Mouse (Mus musculus) intestine, embryonic 15.5 days (tissue): ENCODE measurements around the gene Ercc8. TPM values are rescaled to one million over a fixed set of nuclear protein-coding genes. Genes with fewer than 3 reads are reported as not detected.

ENCODE experiments used
- ATAC-seq: fragments of 200-750 bp; cut with Nextera tagmentation; 2 replicates; pipeline ENCODE4 v1.8.0; 2017; ENCODE audit warnings: moderate TSS enrichment, moderate library complexity
- H3K27ac ChIP-seq: fragments of 300-500 bp; sonication (generic); 2 replicates; pipeline ENCODE4 v1.5.1; 2015; ENCODE audit warnings: mild to moderate bottlenecking, inconsistent platforms
- H3K27me3 ChIP-seq: fragments of 300-500 bp; sonication (generic); replicated peaks from 2 replicates; pipeline ENCODE4 v1.6.1; 2015; ENCODE audit warnings: inconsistent platforms
- H3K36me3 ChIP-seq: fragments of 300-500 bp; sonication (generic); 2 replicates; pipeline ENCODE4 v1.6.1; 2015; ENCODE audit warnings: inconsistent platforms
- H3K4me1 ChIP-seq: fragments of 300-500 bp; sonication (generic); replicated peaks from 2 replicates; pipeline ENCODE4 v1.6.1; 2015; ENCODE audit warnings: inconsistent platforms
- H3K4me2 ChIP-seq: fragments of 300-500 bp; sonication (generic); replicated peaks from 2 replicates; pipeline ENCODE4 v1.6.1; 2015; ENCODE audit warnings: mild to moderate bottlenecking, inconsistent platforms
- H3K4me3 ChIP-seq: fragments of 300-500 bp; sonication (generic); replicated peaks from 2 replicates; pipeline ENCODE4 v1.5.1; 2015; ENCODE audit warnings: inconsistent platforms
- H3K9ac ChIP-seq: fragments of 300-500 bp; sonication (generic); 2 replicates; pipeline ENCODE4 v1.6.1; 2015; ENCODE audit warnings: inconsistent platforms
- H3K9me3 ChIP-seq: fragments of 300-500 bp; sonication (generic); 2 replicates; pipeline ENCODE4 v1.6.1; 2016; ENCODE audit warnings: inconsistent platforms
- WGBS: fragments of 180-500 bp; shearing (Covaris S2); methylation state at CpG from one replicate; pipeline ENCODE4 v1.1.7; 2015; 5-methylcytosine and 5-hydroxymethylcytosine counted together
- polyA plus RNA-seq: library from polyadenylated mRNA; unstranded; fragments of >200 nt; fragmentation: Nextera tagmentation; extraction: Ambion mirVana; gene quantifications from 2 replicates; pipeline ENCODE4 v1.2.1, GENCODE M21; 2015

Ercc8 gene
- polyA plus RNA-seq, 1 experiment from 2014 or later = 13.5 TPM

DNA sequence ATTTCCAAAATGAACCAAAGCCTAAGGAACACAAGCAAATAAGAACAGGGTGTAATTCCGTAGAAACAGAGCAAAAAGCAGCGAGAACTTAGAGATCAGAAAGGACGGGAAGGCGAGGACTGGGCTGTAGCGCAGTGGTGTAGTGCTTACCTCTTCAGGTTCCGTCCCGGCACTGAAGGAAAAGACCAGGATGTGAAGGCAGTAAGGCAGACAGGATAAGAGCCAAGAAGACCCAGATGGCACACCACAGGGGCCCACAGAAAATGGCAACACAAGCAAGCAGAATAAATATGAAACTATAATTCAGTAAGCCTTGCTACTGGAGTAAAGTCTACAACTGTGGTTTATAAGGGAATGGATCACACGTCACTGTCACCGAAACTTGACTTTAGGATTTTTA is 5.4 kb downstream of the Ercc8 start:
- Histone ChIP-seq H3K4me2 (no peak overlapping the region), H3K4me3 (no peak overlapping the region), H3K36me3 (0 out of 2 replicates have a peak, but pooled peaks cover 5% of the 10 kb centered on the region), H3K27me3 (no peaks in the 10 kb centered on the region), H3K9me3 (no peaks in the 10 kb centered on the region), H3K4me1 (peaks cover 5% of the 10 kb centered on the region; the same call in 1 of the 2 replicates), H3K27ac (no peak overlapping the region), H3K9ac (no peak overlapping the region)
- no peak for ATAC-seq
- WGBS = 96% methylated on average over 9 of the region's 9 CpGs

DNA sequence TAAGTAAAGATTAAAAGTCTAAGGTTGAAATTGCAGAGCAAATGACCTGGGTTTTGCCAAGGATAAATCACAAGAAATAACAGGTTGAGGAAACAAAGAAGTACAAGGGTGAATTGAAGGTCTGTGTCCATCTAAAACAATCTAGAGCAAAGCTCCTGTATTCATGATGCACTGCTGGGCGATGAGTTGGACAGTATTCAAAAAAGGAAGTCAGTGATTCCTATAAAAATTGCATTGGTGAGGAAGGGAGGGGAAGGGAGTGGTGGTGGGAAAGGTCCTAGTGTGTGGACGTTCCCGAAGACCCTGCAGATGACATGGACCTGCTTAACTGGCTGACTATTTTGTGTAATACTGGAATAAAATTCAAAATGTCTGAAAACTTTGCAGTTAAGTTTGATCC is 6.1 kb downstream of the Ercc8 start:
- ATAC-seq = no peak
- Histone ChIP-seq H3K9ac (no peak overlapping the region), H3K27me3 (no peaks in the 10 kb centered on the region), H3K4me3 (no peak overlapping the region), H3K27ac (no peak overlapping the region), H3K4me2 (no peak overlapping the region), H3K4me1 (peaks cover 3% of the 10 kb centered on the region; the same call in 1 of the 2 replicates), H3K9me3 (no peaks in the 10 kb centered on the region), H3K36me3 (0 out of 2 replicates have a peak, but pooled peaks cover 5% of the 10 kb centered on the region)
- 87% methylated on average over 3 of the region's 3 CpGs for WGBS

DNA sequence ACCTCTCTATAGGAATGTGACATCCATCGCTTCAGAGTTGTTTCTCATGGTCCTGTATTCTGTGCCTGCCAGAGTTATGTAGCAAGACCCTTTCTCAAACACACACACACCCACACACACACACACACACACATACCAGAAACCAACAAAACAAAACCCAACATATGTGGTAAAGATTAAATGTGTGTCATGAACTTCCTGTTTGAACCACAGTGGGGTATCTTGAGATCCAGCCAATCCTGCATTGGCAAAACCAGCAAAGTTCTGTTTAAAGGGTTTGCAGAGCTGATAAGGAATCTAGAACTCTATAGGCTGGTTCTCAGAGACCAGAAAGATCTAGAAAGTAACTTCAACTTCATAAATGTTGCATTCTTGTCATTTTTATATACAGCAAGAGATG is 11.5 kb downstream of the Ercc8 start:
- 94% methylated on average over 1 of the region's 1 CpGs for WGBS
- Histone ChIP-seq H3K4me2 (no peak overlapping the region), H3K9ac (no peak overlapping the region), H3K9me3 (no peaks in the 10 kb centered on the region), H3K4me1 (no peaks in the 10 kb centered on the region), H3K4me3 (no peak overlapping the region), H3K36me3 (0 out of 2 replicates have a peak, but pooled peaks cover 7% of the 10 kb centered on the region), H3K27me3 (no peaks in the 10 kb centered on the region), H3K27ac (no peak overlapping the region)
- ATAC-seq = no peak

DNA sequence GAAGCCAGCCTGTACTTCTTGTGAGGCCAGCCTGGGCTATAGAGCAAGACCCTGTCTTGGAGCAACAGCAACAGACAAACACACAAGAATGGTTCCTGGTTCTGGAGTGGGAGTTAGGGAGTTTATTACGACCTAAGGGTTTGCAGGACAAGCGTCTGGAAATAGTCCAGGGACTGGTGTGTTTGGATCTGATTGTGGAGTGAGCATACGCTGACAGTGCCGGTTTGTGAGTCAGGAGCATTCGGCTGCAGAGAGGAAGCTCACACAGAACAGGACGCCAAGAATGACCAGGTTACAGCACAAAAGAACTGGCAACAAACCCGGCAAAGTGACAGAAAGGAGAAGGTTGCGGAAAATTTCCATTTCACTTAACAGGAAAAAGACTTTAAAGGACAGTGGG is 12.0 kb downstream of the Ercc8 start:
- no peak overlapping the region for H3K27ac ChIP-seq
- H3K4me3 ChIP-seq = no peak overlapping the region
- H3K36me3 ChIP-seq = 0 out of 2 replicates have a peak, but pooled peaks cover 7% of the 10 kb centered on the region
- H3K4me1 ChIP-seq = no peaks in the 10 kb centered on the region
- no peaks in the 10 kb centered on the region for H3K27me3 ChIP-seq
- no peak for ATAC-seq
- H3K9me3 ChIP-seq = no peaks in the 10 kb centered on the region
- 89% methylated on average over 8 of the region's 8 CpGs for WGBS
- H3K4me2 ChIP-seq = no peak overlapping the region
- H3K9ac ChIP-seq = no peak overlapping the region

DNA sequence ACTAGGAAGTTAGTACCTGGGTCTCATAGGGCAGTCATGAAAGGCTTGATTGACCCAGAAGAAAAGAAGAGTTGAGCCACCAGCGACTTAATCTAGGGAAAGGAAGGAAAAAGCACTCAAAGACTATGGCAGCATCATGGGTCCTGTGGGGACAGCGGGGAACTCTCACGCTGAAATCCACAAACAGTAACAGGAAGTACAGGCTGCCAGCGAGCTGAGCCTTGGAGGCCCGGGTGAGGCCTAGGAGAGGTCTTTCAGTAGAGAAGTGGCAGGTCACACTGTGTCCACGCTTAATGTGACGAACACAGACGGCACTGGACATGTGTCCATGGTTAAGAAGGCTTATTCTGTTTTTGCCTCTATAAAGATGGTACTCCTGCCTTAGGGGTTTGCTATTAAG is 21.1 kb downstream of the Ercc8 start:
- no peak overlapping the region for H3K27ac ChIP-seq
- no peaks in the 10 kb centered on the region for H3K27me3 ChIP-seq
- H3K4me3 ChIP-seq = no peak overlapping the region
- WGBS = 87% methylated on average over 8 of the region's 8 CpGs
- no peaks in the 10 kb centered on the region for H3K9me3 ChIP-seq
- no peaks in the 10 kb centered on the region for H3K4me1 ChIP-seq
- 0 out of 2 replicates have a peak, but pooled peaks cover 8% of the 10 kb centered on the region for H3K36me3 ChIP-seq
- H3K4me2 ChIP-seq = no peak overlapping the region
- no peak for ATAC-seq
- H3K9ac ChIP-seq = no peak overlapping the region

DNA sequence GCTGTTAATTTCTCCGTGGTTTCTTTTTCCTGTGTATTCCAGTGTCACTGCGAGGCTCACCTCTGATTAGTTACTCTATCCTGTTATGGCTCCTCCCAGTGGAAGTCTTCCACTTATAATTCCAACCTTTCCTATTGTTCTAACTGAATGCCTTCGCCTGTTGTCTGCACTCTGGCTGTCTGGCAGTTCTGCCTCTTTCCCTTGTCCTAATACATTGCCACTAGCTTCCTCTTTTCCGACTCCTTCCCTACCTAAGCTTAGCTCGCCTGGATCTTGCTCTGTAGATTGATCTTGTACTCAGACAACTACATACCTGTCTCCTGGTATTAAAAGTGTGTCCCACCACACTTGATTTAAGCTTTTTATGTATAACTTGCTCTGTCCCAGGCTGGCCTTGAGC is 22.3 kb downstream of the Ercc8 start:
- 79% methylated on average over 5 of the region's 5 CpGs for WGBS
- no peak overlapping the region for H3K4me3 ChIP-seq
- no peak overlapping the region for H3K4me2 ChIP-seq
- H3K27ac ChIP-seq = no peak overlapping the region
- H3K27me3 ChIP-seq = no peaks in the 10 kb centered on the region
- no peaks in the 10 kb centered on the region for H3K9me3 ChIP-seq
- no peak overlapping the region for H3K9ac ChIP-seq
- ATAC-seq = no peak
- 0 out of 2 replicates have a peak, but pooled peaks cover 10% of the 10 kb centered on the region for H3K36me3 ChIP-seq
- no peaks in the 10 kb centered on the region for H3K4me1 ChIP-seq

DNA sequence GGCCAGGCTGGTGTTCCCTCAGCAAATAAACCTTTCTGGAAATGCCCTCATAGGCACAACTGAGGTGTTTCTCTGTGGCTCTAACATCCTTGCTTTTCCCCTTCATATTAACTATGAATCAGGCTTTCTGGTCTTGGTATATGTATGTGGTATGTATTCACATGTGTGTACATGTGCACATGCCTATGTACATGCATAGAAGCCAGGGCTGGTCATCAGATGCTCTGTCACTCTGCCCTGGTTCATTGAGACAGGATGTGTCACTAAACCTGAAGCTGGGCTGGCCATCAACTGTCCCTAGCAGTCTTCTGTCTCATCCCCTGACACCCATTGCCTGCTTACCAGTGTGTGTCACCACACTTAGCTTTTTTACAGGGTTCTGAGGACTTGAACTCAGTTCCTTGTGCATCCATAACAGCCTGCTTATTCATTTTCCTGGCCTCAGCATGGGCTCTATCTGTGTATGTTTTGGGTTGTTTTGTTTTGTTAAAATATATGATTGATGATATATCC is 26.3 kb downstream of the Ercc8 start:
- no peak overlapping the region for H3K4me2 ChIP-seq
- H3K9me3 ChIP-seq = no peaks in the 10 kb centered on the region
- H3K4me3 ChIP-seq = no peak overlapping the region
- H3K4me1 ChIP-seq = no peaks in the 10 kb centered on the region
- no peak overlapping the region for H3K9ac ChIP-seq
- ATAC-seq = no peak
- no peaks in the 10 kb centered on the region for H3K27me3 ChIP-seq
- H3K36me3 ChIP-seq = 0 out of 2 replicates have a peak, but pooled peaks cover 9% of the 10 kb centered on the region
- no peak overlapping the region for H3K27ac ChIP-seq

DNA sequence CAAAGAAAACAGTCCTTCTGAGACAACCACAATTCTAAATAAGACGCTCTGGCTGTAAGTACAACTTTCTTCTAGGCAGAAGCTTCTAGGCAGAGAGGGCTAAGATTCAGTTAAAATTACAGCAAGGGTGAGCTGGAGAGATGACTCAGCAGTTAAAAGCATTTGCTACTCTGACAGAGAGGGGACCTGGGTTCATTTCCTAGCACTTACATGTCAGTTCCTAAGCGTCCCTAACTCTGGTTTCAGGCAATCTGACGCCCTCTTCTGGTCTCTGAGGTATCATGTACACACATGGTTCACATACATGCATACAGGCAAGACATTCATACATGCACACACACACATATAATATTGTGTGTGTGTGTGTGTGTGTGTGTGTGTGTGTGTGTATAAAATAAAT is 27.0 kb downstream of the Ercc8 start:
- H3K36me3 ChIP-seq = 0 out of 2 replicates have a peak, but pooled peaks cover 9% of the 10 kb centered on the region
- no peaks in the 10 kb centered on the region for H3K9me3 ChIP-seq
- H3K27ac ChIP-seq = no peak overlapping the region
- 91% methylated on average over 3 of the region's 3 CpGs for WGBS
- ATAC-seq = no peak
- no peak overlapping the region for H3K9ac ChIP-seq
- H3K4me3 ChIP-seq = no peak overlapping the region
- H3K4me2 ChIP-seq = no peak overlapping the region
- H3K4me1 ChIP-seq = no peaks in the 10 kb centered on the region
- no peaks in the 10 kb centered on the region for H3K27me3 ChIP-seq

DNA sequence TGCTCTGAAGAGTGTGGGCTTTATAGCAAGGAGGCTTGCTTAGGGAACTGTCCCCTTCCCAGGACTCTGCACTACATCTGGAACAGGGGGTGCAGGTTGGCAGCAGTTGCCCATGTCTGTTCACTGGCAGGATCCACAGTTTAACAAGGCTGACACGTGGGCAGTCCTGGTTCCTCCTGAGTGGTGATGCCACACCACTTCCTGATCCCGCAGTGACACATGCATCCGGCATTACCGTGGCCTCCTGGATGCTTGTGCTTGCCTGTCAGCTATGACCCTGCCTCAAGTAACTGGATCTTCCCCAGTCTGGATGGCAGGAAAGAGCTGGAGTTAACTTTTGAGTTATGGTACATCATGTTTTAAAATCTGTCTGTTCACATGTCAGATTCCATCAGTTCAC is 29.5 kb downstream of the Ercc8 start:
- ATAC-seq = no peak

DNA sequence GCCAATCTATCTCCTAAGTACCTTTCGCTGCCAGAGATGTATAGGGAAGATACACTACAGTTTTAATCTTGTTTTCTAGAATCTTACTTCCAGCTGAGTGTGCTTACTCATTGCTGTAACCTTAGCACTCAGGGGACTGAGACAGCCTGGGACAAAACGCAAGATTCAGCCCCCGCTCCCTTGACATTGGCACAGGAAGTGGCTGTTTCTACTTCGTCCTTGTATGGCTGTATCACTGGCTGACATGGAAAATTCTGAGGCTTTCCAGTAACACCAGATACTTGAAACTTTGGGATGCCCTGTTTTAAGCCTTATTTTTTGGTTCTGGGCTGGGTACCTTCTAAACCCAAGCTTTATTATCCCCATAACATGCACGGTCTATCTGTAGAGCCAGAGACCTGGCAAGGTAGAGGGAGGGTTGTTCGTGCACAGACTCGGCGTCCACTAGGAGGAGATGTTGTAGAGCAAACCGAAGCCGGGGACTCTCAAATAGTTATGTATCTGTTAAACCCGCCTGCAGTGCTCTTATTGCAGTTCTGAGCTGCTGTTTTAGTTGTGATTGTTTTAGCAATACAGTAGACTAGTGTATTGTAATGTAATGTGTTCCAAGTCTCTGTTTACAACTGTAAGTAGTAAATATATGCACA is 32.7 kb downstream of the Ercc8 start:
- Histone ChIP-seq H3K36me3 (0 out of 2 replicates have a peak, but pooled peaks cover 4% of the 10 kb centered on the region), H3K27ac (no peak overlapping the region), H3K9ac (no peak overlapping the region), H3K4me3 (no peak overlapping the region), H3K4me1 (no peaks in the 10 kb centered on the region), H3K9me3 (no peaks in the 10 kb centered on the region), H3K27me3 (no peaks in the 10 kb centered on the region), H3K4me2 (no peak overlapping the region)
- WGBS = 49% methylated on average over 11 of the region's 11 CpGs
- peak; percentile 66 for ATAC-seq

More for the DNA sequence above, 29.5 kb downstream of the Ercc8 start:
- H3K27me3 ChIP-seq = no peaks in the 10 kb centered on the region
- H3K9ac ChIP-seq = no peak overlapping the region
- no peak overlapping the region for H3K4me2 ChIP-seq
- H3K36me3 ChIP-seq = 0 out of 2 replicates have a peak, but pooled peaks cover 9% of the 10 kb centered on the region
- H3K9me3 ChIP-seq = no peaks in the 10 kb centered on the region
- no peaks in the 10 kb centered on the region for H3K4me1 ChIP-seq
- 92% methylated on average over 4 of the region's 4 CpGs for WGBS
- H3K27ac ChIP-seq = no peak overlapping the region
- no peak overlapping the region for H3K4me3 ChIP-seq

DNA sequence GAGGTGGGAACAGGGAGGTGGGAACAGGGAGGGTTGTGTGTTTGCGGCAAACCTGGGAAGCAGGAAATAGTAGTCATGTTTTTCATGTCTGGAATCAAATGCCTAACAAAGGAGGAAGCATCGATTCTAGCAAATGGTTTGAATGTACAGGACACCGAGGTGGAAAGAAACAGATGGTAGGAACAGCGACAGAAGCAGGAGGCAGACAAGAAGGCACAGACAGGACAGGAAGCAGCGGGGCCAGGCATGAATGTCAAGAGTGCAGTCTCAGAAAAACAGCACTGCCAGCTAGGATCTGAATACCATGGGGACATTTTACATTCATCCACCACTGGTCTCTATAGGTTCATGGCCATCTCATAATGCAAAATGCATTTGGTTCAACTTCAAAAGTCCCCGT is 36.9 kb downstream of the Ercc8 start:
- Histone ChIP-seq H3K27ac (no peak overlapping the region), H3K27me3 (no peaks in the 10 kb centered on the region), H3K4me1 (no peaks in the 10 kb centered on the region), H3K36me3 (0 out of 2 replicates have a peak, but pooled peaks cover 4% of the 10 kb centered on the region), H3K4me3 (no peak overlapping the region), H3K4me2 (no peak overlapping the region), H3K9ac (no peak overlapping the region), H3K9me3 (no peaks in the 10 kb centered on the region)
- WGBS = 84% methylated on average over 6 of the region's 6 CpGs
- ATAC-seq = no peak

DNA sequence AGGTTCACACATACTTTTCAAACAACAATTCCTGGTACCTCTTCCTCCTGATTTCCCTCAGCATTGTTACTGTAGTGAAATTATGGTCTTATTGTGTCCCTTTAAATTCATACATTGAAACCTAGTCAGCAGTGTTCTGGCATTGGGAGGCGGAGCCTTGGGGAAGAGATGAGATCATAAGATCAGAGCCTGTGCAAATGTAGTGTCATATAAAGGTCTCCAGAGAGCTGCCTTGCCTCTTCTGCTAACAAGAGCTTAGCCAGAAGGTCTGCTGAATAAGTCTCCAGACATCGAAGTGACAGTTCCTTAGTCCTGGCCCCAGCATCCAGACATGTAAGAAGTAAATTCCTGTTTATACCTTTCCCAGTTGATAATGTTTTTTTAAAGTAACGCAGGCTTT is 46.3 kb downstream of the Ercc8 start:
- no peak overlapping the region for H3K9ac ChIP-seq
- no peak overlapping the region for H3K4me3 ChIP-seq
- ATAC-seq = 0 out of 2 replicates have a peak, but pooled peaks have one; percentile 20
- H3K27me3 ChIP-seq = no peaks in the 10 kb centered on the region
- WGBS = 73% methylated on average over 3 of the region's 3 CpGs
- H3K4me1 ChIP-seq = no peaks in the 10 kb centered on the region
- H3K9me3 ChIP-seq = no peaks in the 10 kb centered on the region
- H3K4me2 ChIP-seq = no peak overlapping the region
- no peaks in the 10 kb centered on the region for H3K36me3 ChIP-seq
- H3K27ac ChIP-seq = no peak overlapping the region

DNA sequence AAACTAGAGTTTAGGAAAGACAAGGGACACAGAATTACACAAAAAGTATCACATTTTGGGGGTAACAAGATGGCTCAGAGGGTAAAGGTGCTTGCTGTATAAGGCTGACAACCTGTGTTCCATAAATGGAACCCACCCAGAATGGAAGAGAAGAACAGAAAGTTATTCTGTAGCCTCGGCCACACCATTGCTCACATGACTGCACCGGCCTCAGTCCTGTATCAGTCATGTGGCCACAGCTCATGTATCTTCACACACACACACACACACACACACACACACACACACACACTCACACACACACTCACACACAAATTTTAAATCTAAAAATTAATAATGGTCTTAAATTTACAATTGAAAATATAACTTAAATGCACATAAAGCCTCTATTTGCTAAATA is 48.9 kb downstream of the Ercc8 start:
- no peaks in the 10 kb centered on the region for H3K27me3 ChIP-seq
- H3K4me1 ChIP-seq = 0 out of 2 replicates have a peak, but pooled peaks cover 3% of the 10 kb centered on the region
- no peak for ATAC-seq
- no peak overlapping the region for H3K9ac ChIP-seq
- no peak overlapping the region for H3K4me3 ChIP-seq
- no peaks in the 10 kb centered on the region for H3K9me3 ChIP-seq
- H3K36me3 ChIP-seq = no peaks in the 10 kb centered on the region
- H3K27ac ChIP-seq = no peak overlapping the region
- H3K4me2 ChIP-seq = no peak overlapping the region
- WGBS = 88% methylated on average over 2 of the region's 2 CpGs
